Mouse (Mus musculus): ENCODE results near the gene Bcar3. TPM values are rescaled to one million over a fixed set of nuclear protein-coding genes. Genes with fewer than 3 reads are reported as not detected.
A peak's percentile ranks its signal among the peaks of the same experiment; 100 is the strongest.

Bcar3 gene
- total RNA-seq, 2 experiments from 2014 or later = 8.8 to 9.5 TPM

DNA sequence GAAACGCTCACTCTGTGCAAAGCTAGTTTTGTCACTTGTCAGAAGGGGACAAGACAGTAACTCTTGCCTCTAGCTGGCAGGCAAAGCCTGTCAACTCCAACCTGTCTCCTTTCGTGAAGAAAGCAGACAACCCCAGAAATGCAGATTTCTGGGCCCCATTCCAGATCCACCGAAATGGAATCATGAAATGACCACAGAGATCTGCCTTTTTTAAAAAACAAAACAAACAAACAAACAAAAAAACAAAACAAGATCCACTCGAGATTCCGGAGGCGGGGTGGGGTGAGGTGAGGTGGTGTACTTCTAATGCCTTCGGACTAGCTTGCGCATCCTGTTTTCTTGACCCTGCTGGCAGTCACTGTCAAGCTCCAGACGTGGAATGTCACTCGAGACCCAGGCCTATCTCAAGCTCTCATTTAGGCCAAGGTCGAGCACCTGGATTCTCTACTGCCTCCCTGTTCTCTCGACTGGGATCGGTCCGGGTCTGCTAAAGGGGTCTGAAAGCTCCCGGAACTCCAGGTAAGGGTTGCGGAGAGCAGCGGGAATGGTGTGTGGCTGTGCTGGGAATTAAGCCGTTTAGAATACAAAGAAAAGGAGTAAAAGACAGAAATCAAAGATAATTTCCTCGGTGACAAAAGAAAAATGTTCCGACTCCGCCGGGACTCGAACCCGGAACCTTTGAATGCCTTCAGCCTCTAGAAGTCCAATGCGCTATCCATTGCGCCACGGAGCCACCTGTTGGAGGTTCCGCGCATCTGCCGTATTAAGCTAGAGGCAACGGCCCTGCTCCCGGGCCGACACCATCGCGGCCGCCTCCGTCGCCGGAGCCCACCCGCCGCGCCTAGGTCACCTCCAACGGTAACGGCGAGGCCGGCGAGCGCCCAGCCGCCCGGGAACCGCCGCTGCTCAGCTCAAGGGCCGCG, 1.4 kb upstream of the Bcar3 start:
- DNase-seq = peak; percentile 97

DNA sequence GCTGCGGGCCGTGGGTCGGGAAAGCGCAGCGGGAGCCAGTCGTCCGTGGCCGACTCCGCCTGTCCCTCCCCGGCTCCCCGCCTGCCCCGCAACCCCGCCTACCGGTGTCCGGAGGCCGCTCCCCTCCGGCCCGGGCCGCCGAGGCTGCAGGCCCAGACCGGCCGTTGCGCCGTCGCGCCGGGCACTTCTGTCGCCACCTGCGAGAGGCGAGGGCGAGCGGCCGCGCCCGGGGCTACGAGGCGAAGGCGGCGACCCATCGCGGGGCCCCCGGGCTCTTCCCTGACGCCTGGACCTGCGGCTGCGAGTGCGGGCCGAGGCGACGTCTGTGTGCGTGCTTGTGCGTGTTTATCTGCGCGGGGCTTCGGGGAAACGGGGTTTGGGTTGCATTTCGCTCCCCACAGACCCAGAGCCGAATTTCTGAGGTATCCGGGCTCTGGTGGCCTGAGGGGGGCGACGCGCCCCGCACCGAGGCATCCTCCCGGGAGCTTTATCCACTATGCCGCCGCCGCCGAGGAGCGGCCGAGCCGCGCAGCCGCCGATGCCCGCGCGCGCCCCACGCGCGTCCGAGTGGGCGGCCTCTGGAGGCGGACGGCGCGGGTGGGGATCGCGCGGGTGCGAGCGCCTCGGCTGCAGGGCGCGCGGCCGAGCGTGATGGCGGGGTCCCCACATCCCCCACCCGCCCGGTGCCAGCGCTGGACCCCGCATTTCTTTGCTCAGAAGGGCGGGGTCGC, 548 bp upstream of the Bcar3 start:
- no peak for DNase-seq

DNA sequence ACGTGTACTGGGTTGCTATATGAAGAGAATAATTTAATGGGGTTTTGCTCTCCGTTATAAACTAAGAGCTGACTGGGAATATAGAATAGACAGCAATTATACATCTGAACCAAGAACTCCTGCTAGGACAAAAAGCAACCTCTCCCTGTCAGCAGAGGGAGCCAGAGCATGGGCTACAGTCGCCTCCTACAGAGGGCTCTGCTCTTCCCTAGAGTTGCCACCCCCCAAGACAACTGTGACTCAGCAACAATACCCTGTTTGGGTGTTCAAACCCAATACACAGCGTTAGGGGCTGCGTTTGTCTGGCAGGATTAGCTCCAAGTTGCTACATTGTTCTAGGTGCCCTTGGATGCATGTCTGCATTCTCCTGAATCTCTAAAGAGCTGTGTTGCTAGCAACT, 1.6 kb downstream of the Bcar3 start:
- DNase-seq = peak; percentile 70

DNA sequence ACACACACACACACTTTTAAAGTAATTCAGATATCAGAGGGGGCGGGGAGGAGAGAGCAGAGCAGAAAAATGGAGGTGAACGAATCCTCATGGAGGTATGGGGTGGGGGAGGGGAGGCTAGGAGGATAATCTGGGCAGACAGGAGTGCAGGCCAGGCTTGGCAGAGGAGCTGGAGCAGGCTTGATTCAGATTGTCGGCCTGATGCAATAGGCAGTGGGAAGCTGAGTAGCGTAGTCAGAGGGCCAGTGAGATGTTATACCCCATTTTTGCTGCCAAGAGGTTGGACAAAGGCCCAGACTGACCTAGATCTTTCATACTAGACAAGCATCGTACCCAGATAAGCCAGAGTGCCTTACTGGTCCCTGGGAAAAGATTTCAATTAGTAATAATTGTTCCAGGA, 3.0 kb downstream of the Bcar3 start:
- DNase-seq = no peak

DNA sequence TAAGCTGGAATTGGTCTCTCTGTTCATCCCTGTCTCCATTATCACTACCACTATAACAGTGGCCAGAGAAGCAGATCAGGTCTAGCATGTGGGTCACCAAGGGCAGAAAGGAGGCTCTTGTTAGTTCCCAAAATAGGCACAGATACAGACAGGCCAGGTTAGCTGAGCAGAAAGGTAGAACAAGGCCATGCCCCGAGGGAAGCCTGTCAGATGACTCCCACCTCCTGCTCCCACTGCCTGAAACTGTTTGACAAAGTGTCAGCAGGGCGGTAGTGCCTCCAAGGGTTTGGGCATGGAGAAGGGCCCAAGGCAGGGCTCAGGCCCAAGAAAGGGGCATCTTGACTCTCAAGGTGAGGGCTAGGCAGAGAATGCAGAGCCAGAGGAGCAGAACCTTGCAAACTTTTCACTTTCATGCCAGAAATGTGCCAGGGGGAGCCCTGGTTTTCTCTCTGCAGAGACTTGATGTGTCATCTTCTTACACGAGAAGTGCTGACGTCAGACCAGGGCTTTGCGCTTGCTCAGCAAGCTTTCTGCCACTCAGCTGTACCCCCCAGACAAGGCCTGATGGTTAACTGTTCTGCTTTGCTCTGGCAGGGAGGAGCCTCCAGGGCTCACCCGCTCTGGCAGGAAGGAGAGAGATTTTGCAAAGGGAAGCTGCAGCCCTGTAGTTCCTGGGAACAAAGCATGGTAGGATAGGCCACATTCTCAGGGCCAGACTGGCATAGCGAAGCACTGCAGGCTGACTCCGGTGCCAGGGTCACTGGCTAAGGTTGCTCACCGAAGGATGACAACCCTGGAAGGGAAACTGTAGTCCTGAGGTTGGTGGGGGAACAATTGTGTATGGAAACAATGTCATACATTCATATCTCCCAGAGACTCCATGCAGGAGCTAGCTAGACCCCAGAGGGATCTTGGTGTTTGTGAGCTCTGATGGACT, 7.3 kb downstream of the Bcar3 start:
- DNase-seq = peak; percentile 24

DNA sequence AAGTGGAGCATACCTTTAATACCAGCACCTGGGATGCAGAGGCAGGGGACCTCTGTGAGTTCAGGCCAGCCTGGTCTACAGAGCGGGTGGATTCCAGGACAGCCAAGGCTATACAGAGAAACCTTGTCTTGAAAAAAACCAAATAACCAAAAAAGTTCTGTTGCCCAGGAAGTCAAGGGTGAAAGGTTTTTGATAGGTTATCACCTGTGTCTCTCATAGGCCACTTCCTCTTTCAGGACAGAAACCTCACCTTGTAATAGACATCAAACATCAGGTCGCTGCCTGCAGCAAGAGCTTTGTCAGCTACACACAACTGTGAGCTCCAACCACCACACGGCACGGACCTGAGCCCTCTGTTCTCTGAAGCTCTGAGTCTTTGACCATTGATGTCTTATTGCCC, 10.6 kb downstream of the Bcar3 start:
- no peak for DNase-seq

DNA sequence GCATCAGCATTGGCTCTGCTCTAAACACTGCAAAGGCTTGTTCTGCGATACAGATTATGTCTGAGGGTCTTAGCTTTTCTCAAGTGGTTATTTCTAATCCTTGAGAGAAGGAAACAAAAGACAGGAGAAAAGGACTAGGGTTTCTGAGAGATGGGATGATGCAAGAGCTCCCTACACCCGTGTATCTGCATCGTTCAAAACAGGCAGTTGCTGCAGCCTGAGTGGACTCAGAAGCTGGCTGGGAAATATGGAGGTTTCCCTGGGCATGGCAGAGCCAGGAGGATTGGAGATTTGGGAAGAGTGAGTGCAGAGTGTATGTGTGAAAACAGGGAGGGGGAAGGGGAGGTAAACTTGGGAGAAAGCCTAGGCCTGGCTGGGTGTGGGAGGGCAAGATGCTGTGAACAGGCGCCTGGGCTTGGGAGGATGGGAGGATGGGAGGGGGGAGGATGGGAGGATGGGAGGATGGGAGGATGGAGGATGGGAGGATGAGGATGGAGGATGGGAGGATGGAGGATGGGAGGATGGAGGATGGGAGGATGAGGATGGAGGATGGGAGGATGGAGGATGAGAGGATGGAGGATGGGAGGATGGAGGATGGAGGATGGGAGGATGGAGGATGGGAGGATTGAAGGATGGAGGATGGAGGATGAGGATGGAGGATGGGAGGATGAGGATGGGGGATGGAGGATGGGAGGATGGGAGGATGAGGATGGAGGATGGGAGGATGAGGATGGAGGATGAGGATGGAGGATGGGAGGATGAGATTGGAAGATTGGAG, 14.1 kb downstream of the Bcar3 start:
- DNase-seq = no peak

DNA sequence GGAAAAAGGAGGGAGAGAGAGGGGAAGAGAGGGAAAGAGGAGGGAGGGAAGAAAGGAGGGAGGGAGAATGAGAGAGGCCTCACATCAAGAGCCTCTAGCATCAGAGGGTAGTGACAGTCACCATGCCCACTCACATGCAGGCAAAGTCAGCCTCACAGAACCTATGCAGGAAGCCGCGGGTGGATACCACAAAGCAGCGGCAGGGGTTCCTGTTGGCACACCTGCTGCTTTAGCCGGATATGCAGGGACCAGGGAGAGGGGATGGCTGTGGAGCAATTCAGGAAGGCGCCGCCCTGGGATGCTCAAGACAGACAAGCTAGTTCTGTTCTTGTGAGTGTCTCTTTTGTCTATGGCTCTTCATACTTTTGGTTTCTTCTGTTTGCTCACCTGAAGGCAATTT, 15.0 kb downstream of the Bcar3 start:
- DNase-seq = no peak

DNA sequence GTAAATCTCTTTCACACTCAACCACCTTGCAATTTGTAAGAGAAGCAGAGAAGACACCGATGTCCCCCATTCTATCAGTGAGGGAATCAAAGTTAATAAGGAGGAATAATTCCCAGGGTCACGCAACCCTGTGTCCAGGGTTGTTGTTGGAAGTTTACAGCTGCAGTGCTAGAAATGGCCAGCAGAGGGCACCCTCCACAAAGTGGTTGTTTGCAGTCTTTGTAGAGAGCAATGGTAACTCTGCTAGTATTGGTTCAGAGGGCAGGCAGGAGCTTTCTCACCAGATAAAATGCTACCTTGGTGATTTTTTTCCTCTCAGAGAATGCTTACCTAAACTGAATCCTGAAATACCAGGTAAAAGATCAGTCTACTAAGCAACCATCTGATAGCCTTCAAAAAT, 18.1 kb downstream of the Bcar3 start:
- peak; percentile 92 for DNase-seq

DNA sequence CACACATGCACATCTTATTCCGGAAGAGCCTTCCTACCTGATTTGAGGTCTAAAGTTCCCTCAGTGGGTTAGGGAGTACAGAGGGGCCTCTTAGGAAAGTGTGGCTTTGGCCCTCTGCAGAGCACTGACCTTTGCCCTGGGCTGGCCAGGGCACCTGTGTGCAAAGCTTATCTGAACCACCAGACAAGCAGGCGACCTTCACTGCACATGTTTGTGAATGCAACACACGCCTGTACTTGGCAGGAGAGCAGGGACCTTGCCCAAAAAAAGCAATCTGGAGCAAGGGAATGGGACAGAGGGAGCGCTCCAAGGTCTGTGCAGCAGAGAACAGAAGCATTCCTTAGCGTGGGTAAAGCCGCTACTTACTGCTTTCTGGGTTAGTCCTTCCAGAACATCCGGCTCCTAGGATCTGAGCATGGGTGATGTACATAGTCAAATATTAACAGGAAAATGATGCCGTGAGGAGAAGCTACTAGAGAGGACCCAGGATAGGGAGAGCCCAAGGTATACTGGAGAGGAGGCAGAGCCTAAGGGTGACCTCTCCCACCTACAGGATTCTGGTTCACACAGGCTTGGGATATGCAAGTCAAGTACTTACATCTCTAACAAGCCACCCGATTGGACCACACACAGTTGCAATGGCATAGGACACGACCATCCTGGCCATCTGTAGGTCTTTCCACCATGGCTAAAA, 19.1 kb downstream of the Bcar3 start:
- no peak for DNase-seq

DNA sequence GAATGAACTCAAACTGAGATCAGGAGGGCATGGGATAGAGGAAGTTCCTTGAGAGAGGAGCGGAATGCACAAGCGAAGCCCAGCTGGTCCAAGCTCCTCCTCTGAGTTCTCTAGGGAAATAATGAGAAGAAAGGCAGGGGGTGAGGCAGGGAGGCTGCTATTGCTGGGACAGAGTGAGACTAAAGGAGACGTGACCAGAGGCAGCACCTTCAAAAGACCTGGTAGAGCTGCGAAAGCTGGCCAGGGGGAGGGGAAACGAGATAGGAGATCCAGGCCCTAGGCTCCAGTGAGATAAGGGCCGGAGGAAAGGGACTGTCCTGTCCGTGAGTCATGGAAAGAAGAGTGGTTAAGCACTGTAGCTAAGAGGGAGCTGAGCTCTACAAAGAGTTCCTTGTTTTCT, 20.0 kb downstream of the Bcar3 start:
- no peak for DNase-seq

DNA sequence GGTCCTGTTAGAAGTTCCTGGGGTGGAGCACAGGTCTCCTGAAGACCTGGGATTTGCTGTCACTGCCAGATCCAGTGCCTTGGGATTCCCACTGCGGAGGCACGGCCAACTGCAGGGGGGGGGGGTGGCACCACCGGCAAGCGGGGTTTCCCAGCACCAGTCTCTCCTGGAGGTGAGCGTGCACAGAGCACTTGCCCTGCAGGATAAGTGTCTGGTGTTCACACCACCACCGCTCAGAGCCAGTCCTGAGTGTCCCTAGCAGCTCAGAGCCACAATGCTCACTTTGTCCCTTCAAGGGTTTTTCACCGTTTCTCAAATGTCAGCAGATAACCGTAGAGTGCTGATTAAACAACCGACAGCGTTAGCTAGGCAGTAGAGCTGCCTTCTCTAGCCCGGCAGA, 22.7 kb downstream of the Bcar3 start:
- no peak for DNase-seq

DNA sequence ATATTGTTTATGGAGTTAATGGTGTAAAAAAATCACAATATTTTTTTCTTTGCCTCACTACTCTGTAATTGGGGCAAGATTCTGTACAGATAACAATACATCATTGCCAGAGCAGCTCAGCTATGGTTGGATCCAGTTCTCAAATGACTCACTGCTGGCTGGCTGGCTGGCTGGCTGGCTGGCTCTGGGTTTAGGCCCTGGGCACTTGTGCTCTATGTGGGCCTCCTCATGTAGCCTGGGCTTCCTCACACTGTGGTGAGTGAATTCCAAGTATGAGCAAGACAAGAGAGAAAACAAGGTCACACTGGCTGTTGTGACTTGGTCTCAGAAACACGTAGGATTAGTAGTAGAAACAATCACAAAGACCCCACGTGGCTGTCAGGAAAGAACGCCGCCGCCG, 23.4 kb downstream of the Bcar3 start:
- DNase-seq = no peak

DNA sequence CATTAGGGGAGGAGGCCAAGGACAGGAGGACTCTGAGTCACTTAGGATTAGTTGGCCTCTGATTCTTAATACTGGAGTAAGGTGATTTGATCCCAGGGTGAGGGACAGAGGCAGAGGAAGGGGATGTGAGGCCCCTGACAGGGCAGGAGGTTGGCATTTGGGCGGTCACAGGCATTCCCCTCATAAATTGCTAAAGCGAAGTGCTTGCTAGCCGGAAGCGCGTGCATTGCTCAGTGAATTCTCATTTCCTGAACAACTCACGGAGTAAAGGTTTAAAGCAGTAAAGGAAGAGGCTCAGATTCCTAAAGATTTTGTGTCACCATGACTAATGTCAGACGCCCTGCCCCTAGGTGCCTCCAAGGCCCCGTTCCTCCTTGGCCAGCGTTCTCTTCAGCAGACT, 28.3 kb downstream of the Bcar3 start:
- no peak for DNase-seq

DNA sequence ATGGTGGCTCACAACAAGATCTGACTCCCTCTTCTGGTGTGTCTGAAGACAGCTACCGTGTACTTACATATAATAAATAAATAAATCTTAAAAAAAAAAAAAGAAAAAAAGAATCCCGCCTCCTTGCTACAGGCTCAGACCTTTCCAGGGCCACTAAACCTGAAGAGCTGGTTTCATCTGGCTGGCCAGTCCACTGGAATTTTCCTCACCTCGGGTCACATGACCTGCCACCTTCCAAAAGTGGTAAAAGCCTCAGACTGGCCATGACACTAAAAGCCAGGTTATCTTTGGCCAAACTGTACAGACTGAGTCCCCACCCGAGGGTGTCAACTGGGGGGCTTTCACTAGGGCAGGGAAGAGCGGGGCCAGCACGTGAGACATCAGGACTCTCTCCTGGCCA, 29.9 kb downstream of the Bcar3 start:
- no peak for DNase-seq

DNA sequence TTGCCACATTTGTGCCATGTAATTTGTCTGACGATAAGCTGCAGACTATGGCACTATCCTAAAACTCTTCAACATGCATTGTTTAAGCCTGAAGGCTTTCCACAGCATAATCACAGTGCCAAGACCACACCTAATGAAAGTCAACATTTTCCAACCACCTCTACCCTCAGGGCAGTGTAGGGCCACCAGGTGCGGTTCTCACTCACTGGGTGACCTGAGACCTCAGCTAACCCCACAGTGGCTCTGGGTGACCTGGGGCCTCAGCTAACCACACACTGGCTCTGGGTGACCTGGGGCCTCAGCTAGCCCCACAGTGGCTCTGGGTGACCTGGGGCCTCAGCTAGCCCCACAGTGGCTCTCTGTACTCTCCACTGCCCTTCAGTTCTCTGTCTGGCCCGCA, 30.6 kb downstream of the Bcar3 start:
- DNase-seq = no peak

DNA sequence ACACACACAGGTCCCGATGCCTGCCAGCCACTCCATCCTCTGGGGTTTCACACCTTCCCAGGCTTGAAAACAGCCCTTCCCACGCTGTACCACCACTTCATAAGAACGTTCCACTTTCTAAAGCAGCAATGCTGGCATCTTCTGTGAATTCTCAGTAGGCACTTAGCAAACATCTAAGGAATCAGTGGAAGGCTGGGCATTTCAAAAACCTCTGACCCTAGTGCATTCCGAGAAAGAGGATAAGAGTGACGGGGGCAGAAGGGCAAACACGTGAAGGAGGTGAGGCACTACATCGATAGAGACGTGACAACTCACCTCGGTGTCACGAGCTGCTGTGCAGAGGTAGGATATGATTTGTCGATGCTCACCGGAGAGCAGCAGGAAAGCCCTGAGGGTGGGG, 36.5 kb downstream of the Bcar3 start:
- DNase-seq = no peak

DNA sequence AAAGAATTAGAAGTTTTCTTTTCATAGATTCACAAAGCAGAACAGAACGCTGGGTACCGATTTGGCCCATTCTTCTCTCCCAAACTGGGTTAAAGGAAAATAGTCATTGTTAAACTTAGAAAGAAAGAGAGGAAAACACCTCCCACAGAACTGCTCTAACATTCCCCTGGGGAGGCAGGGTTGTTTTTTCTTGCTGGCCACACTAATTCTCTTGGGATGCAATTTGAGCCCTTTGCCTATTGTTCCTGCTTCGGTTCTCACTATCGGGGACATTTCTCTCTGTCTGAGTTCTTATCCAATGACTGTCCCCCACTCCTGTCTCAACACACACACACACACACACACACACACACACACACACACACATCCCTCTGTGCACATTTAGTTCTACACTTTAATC, 39.6 kb downstream of the Bcar3 start:
- peak; percentile 27 for DNase-seq

DNA sequence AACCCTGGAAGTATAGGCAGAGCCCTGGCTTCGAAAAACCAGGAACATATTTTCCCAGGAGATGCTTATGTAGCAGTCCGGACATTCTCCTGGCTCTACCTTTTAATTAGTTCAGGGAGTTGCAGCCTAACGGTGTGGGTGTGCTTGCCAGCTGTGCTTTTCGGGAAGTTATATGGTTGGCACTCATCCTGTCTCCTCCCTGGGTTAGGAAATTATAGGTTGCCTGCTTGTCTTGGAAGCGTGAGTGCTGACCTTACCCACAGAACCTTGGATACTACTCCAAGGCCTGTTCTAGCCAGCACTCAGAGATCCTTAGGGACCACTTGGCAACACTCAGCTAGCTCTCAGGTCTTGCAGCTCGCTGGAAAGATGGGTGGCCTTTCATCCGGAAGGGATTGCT, 40.0 kb downstream of the Bcar3 start:
- no peak for DNase-seq

DNA sequence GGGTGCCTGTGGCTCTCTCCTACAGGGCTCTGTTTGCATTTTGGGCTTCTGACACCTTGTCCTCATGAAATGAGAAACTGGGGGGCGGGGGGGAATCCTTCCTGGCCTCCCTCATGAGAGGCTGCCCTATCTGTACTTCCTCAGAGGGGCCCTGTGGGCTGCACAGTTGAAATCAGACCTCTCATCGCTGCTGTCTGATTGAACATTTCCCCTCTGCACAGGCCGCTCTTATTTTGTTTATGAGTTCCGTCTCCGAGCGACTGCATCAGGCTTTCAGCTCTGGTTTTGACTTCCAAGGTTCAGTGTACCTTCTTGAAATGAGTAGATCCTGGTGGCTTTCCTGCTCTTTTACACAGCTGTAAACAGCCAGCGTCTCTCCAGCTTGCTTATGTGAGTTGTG, 40.4 kb downstream of the Bcar3 start:
- DNase-seq = no peak

DNA sequence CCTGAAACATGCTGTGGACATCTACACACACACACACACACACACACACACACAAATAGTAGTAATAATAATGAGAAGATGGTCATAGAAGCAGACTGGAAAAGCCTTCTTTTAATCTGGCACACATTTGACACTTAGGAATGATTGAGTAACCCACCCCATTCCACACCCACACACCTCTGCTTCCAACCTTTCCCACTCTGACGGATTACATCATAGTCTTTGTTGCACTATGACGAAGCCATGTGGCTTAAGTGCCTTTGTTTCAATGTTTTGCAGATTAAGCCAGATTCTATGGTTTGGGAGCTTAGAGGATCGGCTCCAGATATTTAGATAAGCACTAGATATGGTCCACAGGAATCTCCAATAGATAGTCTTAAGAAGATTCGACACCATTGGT, 42.1 kb downstream of the Bcar3 start:
- DNase-seq = no peak
